Mouse (Mus musculus): ENCODE results near the gene Sult1c2.

DNA sequence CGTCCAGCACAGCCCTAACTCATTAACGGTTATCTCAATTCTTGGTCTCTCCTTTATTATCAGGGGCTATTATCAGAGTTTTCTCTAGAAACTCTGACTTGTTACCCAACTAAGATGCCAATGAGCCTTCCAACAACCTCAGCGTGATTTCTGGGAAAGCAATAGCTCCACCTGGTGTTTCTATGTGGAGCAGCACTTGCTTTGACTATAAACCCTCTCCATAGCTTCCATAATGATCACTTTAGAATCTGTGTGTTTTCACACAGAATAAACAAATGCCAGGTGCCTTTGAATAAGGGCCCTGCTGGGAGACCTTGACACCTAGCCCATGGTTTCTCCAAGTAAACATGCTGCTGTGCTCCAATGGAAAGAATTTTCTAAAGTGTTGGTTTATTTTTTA lies 12.8 kb downstream of the Sult1c2 start:
- TF ChIP-seq POLR2A (IDR thresholded peaks at IDR 0.05; ENCODE audit: control insufficient read depth, extremely low read depth, insufficient read depth, low read length, poor library complexity): no peak
- no peak for TF ChIP-seq CTCF (IDR thresholded peaks at IDR 0.05; ENCODE audit: borderline replicate concordance, control insufficient read depth, extremely low read depth, insufficient read depth, low read length, poor library complexity)

Data from thymus, adult 2 months (tissue).